Mouse (Mus musculus) adrenal gland, postnatal 10 days (tissue): ENCODE data around the gene Adamts14. TPM values are rescaled to one million over a fixed set of nuclear protein-coding genes. Genes with fewer than 3 reads are reported as not detected.

Experiments used
- DNase-seq: peaks from one replicate; pipeline ENCODE4 v3.0.0; 2021; ENCODE audit warnings: mixed read lengths
- total RNA-seq, 2 experiments: library from RNA; stranded (reverse); gene quantifications; 2 replicates each; pipeline ENCODE4 v1.2.3; 2021

Gene Adamts14
- total RNA-seq, 2 experiments from 2014 or later = 3.7 to 4.3 TPM

- DNase-seq = peak; percentile 53
Measured at GRCm38 (mm10) chr10:61275669-61276110, 2.5 kb upstream of the Adamts14 start.

- DNase-seq = no peak
Measured at GRCm38 (mm10) chr10:61274532-61274931, 1.3 kb upstream of the Adamts14 start.

- no peak for DNase-seq
Measured at GRCm38 (mm10) chr10:61273844-61274215, 592 bp upstream of the Adamts14 start.

GRCm38 (mm10) chr10:61272631-61273030 lies 607 bp downstream of the Adamts14 start:
- no peak for DNase-seq

GRCm38 (mm10) chr10:61272089-61272626 lies 1.1 kb downstream of the Adamts14 start:
- no peak for DNase-seq

- DNase-seq = no peak
Measured at GRCm38 (mm10) chr10:61267378-61267777, 5.9 kb downstream of the Adamts14 start.

- DNase-seq = no peak
Measured at GRCm38 (mm10) chr10:61263606-61264005, 9.6 kb downstream of the Adamts14 start.

GRCm38 (mm10) chr10:61261229-61262156 lies 11.7 kb downstream of the Adamts14 start:
- DNase-seq = no peak

- DNase-seq = no peak
Measured at GRCm38 (mm10) chr10:61258131-61258530, 15.1 kb downstream of the Adamts14 start.

- DNase-seq = no peak
Measured at GRCm38 (mm10) chr10:61256665-61257064, 16.6 kb downstream of the Adamts14 start.

- no peak for DNase-seq
Measured at GRCm38 (mm10) chr10:61255190-61255589, 18.0 kb downstream of the Adamts14 start.

GRCm38 (mm10) chr10:61254761-61255160 lies 18.5 kb downstream of the Adamts14 start:
- peak; percentile 60 for DNase-seq

GRCm38 (mm10) chr10:61249951-61250350 lies 23.3 kb downstream of the Adamts14 start:
- no peak for DNase-seq

- DNase-seq = no peak
Measured at GRCm38 (mm10) chr10:61248596-61249114, 24.6 kb downstream of the Adamts14 start.

- DNase-seq = no peak
Measured at GRCm38 (mm10) chr10:61246288-61246687, 26.9 kb downstream of the Adamts14 start.

GRCm38 (mm10) chr10:61241961-61242421 lies 31.2 kb downstream of the Adamts14 start:
- no peak for DNase-seq

- no peak for DNase-seq
Measured at GRCm38 (mm10) chr10:61240108-61240920, 32.9 kb downstream of the Adamts14 start.

GRCm38 (mm10) chr10:61237391-61237785 lies 35.9 kb downstream of the Adamts14 start:
- DNase-seq = no peak

GRCm38 (mm10) chr10:61236683-61237390 lies 36.4 kb downstream of the Adamts14 start:
- DNase-seq = no peak

GRCm38 (mm10) chr10:61235677-61236267 lies 37.5 kb downstream of the Adamts14 start:
- no peak for DNase-seq

- DNase-seq = no peak
Measured at GRCm38 (mm10) chr10:61234319-61234718, 38.9 kb downstream of the Adamts14 start.
